Mouse (Mus musculus) forebrain, embryonic 15.5 days (tissue): ENCODE results near the gene Ckap2l. TPM values are rescaled to one million over a fixed set of nuclear protein-coding genes. Genes with fewer than 3 reads are reported as not detected.
A peak's percentile ranks its signal among the peaks of the same experiment; 100 is the strongest.

Experiments
- ATAC-seq: fragments of 200-750 bp; cut with Nextera tagmentation; replicated peaks from 2 replicates; pipeline ENCODE4 v1.8.0; 2017; ENCODE audit warnings: mild to moderate bottlenecking, moderate TSS enrichment, moderate library complexity
- H3K27ac ChIP-seq: fragments of 300-500 bp; sonication (generic); replicated peaks from 2 replicates; pipeline ENCODE4 v1.5.1; 2015; ENCODE audit warnings: mild to moderate bottlenecking, inconsistent platforms
- H3K27me3 ChIP-seq: fragments of 300-500 bp; sonication (generic); 2 replicates; pipeline ENCODE4 v1.6.1; 2015; ENCODE audit warnings: inconsistent platforms
- H3K36me3 ChIP-seq: fragments of 300-500 bp; sonication (generic); 2 replicates; pipeline ENCODE4 v1.6.1; 2015; ENCODE audit warnings: mild to moderate bottlenecking, inconsistent platforms
- H3K4me1 ChIP-seq: fragments of 300-500 bp; sonication (generic); 2 replicates; pipeline ENCODE4 v1.6.1; 2015; ENCODE audit warnings: inconsistent platforms
- H3K4me2 ChIP-seq: fragments of 300-500 bp; sonication (generic); replicated peaks from 2 replicates; pipeline ENCODE4 v1.6.1; 2015; ENCODE audit warnings: mild to moderate bottlenecking, inconsistent platforms
- H3K4me3 ChIP-seq: fragments of 300-500 bp; sonication (generic); 2 replicates; pipeline ENCODE4 v1.5.1; 2015; ENCODE audit warnings: mild to moderate bottlenecking, inconsistent platforms
- H3K9ac ChIP-seq: fragments of 300-500 bp; sonication (generic); replicated peaks from 2 replicates; pipeline ENCODE4 v1.6.1; 2015; ENCODE audit warnings: mild to moderate bottlenecking, inconsistent platforms
- H3K9me3 ChIP-seq: fragments of 300-500 bp; sonication (generic); 2 replicates; pipeline ENCODE4 v1.6.1; 2016; ENCODE audit warnings: inconsistent platforms
- WGBS: fragments of 180-500 bp; shearing (Covaris S2); methylation state at CpG from one replicate; pipeline ENCODE4 v1.1.7; 2015; ENCODE audit warnings: mixed read lengths; 5-methylcytosine and 5-hydroxymethylcytosine counted together
- polyA plus RNA-seq: library from polyadenylated mRNA; unstranded; fragments of >200 nt; fragmentation: Nextera tagmentation; extraction: Ambion mirVana; gene quantifications from 2 replicates; pipeline ENCODE4 v1.2.1, GENCODE M21; 2015

Ckap2l gene
- polyA plus RNA-seq, 1 experiment from 2014 or later: 22.2 TPM

DNA sequence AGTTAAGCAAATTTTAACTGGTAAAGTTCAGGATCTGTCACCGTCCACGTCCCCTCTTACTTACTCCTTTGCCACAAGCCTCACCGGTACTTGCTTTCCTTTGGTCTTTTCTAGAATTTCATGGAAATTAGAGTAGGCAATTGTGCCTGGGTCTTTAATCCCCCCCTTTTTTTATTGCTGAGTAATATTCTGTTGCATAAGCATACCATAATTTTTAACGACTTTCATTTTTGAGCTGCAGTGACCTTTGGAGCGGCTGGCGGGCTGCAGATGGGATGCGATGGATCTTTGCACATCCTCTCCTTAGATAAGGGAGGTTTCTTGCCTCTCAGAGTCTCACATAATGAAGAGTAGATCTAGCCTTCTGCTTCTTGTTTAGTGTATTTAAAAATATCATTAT lies 67.7 kb downstream of the Ckap2l start:
- no peaks in the 10 kb centered on the region for H3K27me3 ChIP-seq
- no peaks in the 10 kb centered on the region for H3K36me3 ChIP-seq
- no peak overlapping the region for H3K9ac ChIP-seq
- H3K4me2 ChIP-seq: no peak overlapping the region
- no peaks in the 10 kb centered on the region for H3K9me3 ChIP-seq
- no peak overlapping the region for H3K27ac ChIP-seq
- 97% methylated on average over 7 of the region's 7 CpGs for WGBS
- H3K4me1 ChIP-seq: peaks cover 16% of the 10 kb centered on the region
- H3K4me3 ChIP-seq: no peak overlapping the region
- no peak for ATAC-seq

GRCm38 (mm10) chr2:129228571-129228970 lies 68.4 kb downstream of the Ckap2l start:
- no peak overlapping the region for H3K27ac ChIP-seq
- no peak overlapping the region for H3K4me3 ChIP-seq
- H3K36me3 ChIP-seq: no peaks in the 10 kb centered on the region
- H3K4me1 ChIP-seq: peaks cover 16% of the 10 kb centered on the region
- no peak overlapping the region for H3K4me2 ChIP-seq
- WGBS: 83% methylated on average over 4 of the region's 4 CpGs
- ATAC-seq: no peak
- H3K9me3 ChIP-seq: no peaks in the 10 kb centered on the region
- H3K9ac ChIP-seq: no peak overlapping the region
- H3K27me3 ChIP-seq: no peaks in the 10 kb centered on the region

- ATAC-seq: no peak
- peaks cover 12% of the 10 kb centered on the region for H3K4me1 ChIP-seq
- no peak overlapping the region for H3K9ac ChIP-seq
- H3K27me3 ChIP-seq: no peaks in the 10 kb centered on the region
- no peaks in the 10 kb centered on the region for H3K9me3 ChIP-seq
- no peak overlapping the region for H3K4me2 ChIP-seq
- no peak overlapping the region for H3K27ac ChIP-seq
- 87% methylated on average over 6 of the region's 7 CpGs for WGBS
- H3K4me3 ChIP-seq: no peak overlapping the region
- no peaks in the 10 kb centered on the region for H3K36me3 ChIP-seq
Observed at GRCm38 (mm10) chr2:129227709-129228108, 69.3 kb downstream of the Ckap2l start.

DNA sequence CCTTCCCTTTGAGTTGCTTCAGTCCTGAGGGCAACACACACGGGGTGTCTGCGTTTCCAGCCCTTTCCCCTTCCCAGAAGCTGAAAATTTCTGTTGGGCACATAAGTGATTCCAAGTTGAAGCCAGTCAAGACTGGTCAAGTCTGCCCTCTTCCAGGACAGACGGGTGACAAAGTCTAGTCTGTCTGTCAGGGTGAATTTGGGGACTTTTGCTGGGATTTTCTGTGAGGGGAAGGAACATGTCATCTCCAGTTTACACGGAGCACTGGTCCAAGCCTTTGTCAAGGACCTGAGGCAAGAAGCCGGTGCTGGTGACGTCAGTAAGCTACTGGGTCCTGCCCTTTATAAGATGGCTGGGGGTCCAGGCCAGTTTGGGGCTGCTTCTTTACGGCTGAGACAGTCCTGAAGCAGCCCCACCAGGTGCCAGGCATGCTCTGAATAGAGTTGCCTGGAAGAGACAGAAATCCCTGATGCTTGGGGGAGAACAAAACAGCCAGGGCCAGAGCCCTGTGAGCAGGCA lies 69.9 kb downstream of the Ckap2l start:
- Histone ChIP-seq H3K4me3 (no peak overlapping the region), H3K9me3 (no peaks in the 10 kb centered on the region), H3K4me1 (peaks cover 6% of the 10 kb centered on the region), H3K27me3 (no peaks in the 10 kb centered on the region), H3K27ac (no peak overlapping the region), H3K9ac (no peak overlapping the region), H3K36me3 (no peaks in the 10 kb centered on the region), H3K4me2 (no peak overlapping the region)
- 73% methylated on average over 7 of the region's 7 CpGs for WGBS
- no peak for ATAC-seq

DNA sequence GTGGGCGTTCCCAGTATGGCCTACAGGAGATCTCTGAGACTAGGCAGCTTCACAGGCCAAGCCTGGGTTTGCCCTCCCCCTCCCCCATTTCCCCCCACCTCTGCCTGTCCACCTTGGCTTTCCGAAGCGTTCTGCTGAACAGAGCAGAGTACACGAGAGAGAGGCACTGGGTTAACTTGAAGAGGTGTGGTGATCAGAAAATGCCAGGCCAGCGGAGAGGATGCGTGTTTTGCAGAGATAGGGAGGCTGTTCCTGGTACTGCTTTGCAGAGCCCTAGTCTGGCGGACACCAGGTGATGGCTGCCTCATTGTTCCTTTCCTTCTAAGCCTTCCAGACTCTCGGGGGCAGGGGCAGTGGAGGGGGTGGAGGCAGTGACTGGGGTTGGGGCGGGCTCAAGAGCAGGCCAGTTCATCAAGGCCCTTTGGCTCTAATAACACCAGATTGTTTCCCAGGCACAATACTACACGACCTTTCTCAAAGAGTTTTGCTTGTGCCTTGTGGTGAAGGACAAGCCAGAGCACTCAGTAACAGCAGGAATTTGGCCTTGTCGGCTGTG lies 70.6 kb downstream of the Ckap2l start:
- Histone ChIP-seq H3K4me2 (no peak overlapping the region), H3K9ac (no peak overlapping the region), H3K27me3 (no peaks in the 10 kb centered on the region), H3K4me1 (no peaks in the 10 kb centered on the region), H3K4me3 (no peak overlapping the region), H3K9me3 (no peaks in the 10 kb centered on the region), H3K36me3 (no peaks in the 10 kb centered on the region), H3K27ac (no peak overlapping the region)
- ATAC-seq: no peak
- 61% methylated on average over 11 of the region's 11 CpGs for WGBS

DNA sequence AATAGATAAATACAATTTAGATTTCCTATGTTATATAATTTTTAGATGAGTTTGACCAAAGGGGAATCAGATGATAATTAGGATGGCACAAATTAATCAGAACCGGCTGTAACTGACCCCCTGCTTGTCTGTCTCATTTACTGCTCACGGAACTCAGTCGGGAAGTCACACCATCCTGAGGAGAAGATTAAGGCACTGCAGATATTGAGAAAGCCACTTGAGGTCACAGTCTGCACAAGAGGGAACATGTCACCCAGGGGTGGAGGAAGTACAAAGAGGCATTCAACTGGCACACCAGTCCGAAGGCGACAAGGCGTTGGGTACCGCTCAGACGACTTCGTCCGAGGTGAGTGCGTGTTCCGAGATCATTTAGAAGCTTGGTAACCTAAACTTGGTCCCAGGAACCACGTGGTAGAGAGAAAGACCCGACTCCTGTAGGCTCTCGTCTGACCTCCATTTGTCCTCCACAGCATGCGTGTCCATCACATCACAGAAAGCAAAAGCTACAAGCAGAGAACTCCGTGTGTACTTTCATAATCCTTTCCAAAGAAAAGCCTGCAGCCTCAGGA lies 71.7 kb downstream of the Ckap2l start:
- no peak overlapping the region for H3K9ac ChIP-seq
- ATAC-seq: no peak
- 85% methylated on average over 17 of the region's 17 CpGs for WGBS

DNA sequence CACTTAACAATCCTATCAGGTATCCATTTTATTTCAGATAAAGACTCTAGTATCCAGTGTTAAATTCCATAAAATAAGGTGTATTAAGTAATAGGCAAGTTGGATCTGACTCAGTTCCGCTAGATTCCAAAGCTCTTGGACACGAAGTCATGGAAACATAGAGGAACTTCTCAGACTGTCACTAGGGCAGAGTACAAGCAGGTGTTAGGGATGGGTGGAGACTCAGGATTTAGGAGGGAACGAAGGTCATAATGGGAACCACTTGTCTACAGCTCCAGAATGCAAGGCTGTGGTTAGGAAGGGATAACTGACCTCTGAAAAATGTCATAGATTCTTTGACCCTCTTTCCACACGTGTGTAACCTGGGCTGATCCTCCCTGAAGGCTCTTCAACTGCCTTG lies 72.8 kb downstream of the Ckap2l start:
- WGBS: 80% methylated on average over 4 of the region's 4 CpGs
- Histone ChIP-seq H3K9me3 (no peaks in the 10 kb centered on the region), H3K4me2 (no peak overlapping the region), H3K27ac (no peak overlapping the region), H3K4me3 (no peak overlapping the region), H3K4me1 (no peaks in the 10 kb centered on the region), H3K27me3 (no peaks in the 10 kb centered on the region), H3K9ac (no peak overlapping the region), H3K36me3 (no peaks in the 10 kb centered on the region)
- no peak for ATAC-seq

More for the DNA sequence above, 71.7 kb downstream of the Ckap2l start:
- Histone ChIP-seq H3K4me1 (no peaks in the 10 kb centered on the region), H3K36me3 (no peaks in the 10 kb centered on the region), H3K9me3 (no peaks in the 10 kb centered on the region), H3K27me3 (no peaks in the 10 kb centered on the region), H3K4me3 (no peak overlapping the region), H3K27ac (no peak overlapping the region), H3K4me2 (no peak overlapping the region)

- Histone ChIP-seq H3K4me2 (no peak overlapping the region), H3K36me3 (no peaks in the 10 kb centered on the region), H3K9me3 (no peaks in the 10 kb centered on the region), H3K27me3 (no peaks in the 10 kb centered on the region), H3K9ac (no peak overlapping the region), H3K27ac (no peak overlapping the region), H3K4me3 (no peak overlapping the region), H3K4me1 (no peaks in the 10 kb centered on the region)
- WGBS: 67% methylated on average over 9 of the region's 9 CpGs
- no peak for ATAC-seq
Observed at GRCm38 (mm10) chr2:129221097-129221632, 75.8 kb downstream of the Ckap2l start.

DNA sequence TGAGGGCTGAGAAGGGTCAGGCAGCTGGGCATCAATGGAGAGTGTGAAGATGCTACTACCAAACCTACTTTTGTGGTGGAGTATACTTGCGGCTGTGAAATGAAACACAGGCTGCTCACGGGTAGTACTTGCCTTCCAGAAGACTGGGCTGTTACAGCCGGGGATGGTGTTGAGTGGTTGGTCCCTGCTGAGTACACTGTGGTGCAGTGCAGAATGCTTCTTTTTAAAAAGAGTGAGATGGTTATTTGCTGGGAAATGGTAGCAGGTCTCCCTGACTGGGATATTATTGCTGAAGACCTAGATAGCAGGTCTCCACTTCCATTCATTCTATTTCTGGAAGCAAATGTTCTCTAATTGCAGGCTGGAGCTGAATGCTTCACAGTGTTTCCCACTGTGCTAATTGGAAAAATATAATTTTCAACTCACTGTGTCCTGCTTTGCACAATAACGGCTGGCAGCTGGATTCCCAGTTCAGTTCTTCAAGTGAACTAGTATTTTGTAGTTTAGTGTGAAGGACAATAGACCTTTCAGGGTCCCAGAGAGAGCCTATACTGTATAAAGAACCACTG lies 78.4 kb downstream of the Ckap2l start:
- WGBS: 60% methylated on average over 4 of the region's 4 CpGs
- no peak overlapping the region for H3K4me3 ChIP-seq
- no peak overlapping the region for H3K4me2 ChIP-seq
- H3K9me3 ChIP-seq: no peaks in the 10 kb centered on the region
- no peak overlapping the region for H3K9ac ChIP-seq
- no peak overlapping the region for H3K27ac ChIP-seq
- no peaks in the 10 kb centered on the region for H3K4me1 ChIP-seq
- H3K36me3 ChIP-seq: no peaks in the 10 kb centered on the region
- H3K27me3 ChIP-seq: no peaks in the 10 kb centered on the region
- peak; percentile 29; the same call in 1 of the 2 replicates for ATAC-seq

Other genes starting within 250 kb of the Ckap2l start
- gene Vinac1, start 249.0 kb downstream of the Ckap2l start, polyA plus RNA-seq: 0.25 and 0.36 TPM in 2 replicates
- 31.7 and 32.4 TPM in 2 replicates for gene Ttl, start 231.3 kb downstream of the Ckap2l start, polyA plus RNA-seq
- gene Polr1b, start 196.2 kb downstream of the Ckap2l start, polyA plus RNA-seq: 17.8 and 19.5 TPM in 2 replicates
- 22.5 and 26.2 TPM in 2 replicates for gene Chchd5, start 167.5 kb downstream of the Ckap2l start, polyA plus RNA-seq
- gene Slc20a1, start 98.4 kb downstream of the Ckap2l start, polyA plus RNA-seq: 58.8 TPM in 2 replicates
- 0.26 and 0.29 TPM in 2 replicates for gene Il1a, start 12.8 kb upstream of the Ckap2l start, polyA plus RNA-seq
- not detected in 2 replicates for gene Il1b, start 73.9 kb upstream of the Ckap2l start, polyA plus RNA-seq
- not detected in 2 replicates for gene F830045P16Rik, start 239.4 kb upstream of the Ckap2l start, polyA plus RNA-seq